Mouse (Mus musculus) lung, embryonic 15.5 days (tissue): Measurements from ENCODE around the gene S100a5. TPM values are rescaled to one million over a fixed set of nuclear protein-coding genes. Genes with fewer than 3 reads are reported as not detected.

Experiments
- ATAC-seq: fragments of 200-750 bp; cut with Nextera tagmentation; 2 replicates; pipeline ENCODE4 v1.8.0; 2017; ENCODE audit warnings: moderate number of reproducible peaks, borderline replicate concordance; ENCODE audit not compliant: low FRiP score, low TSS enrichment; ENCODE audit errors: extremely low read depth
- H3K27ac ChIP-seq: fragments of 300-500 bp; sonication (generic); 2 replicates; pipeline ENCODE4 v1.5.1; 2015; ENCODE audit warnings: moderate library complexity, mild to moderate bottlenecking, inconsistent platforms
- H3K27me3 ChIP-seq: fragments of 300-500 bp; sonication (generic); 2 replicates; pipeline ENCODE4 v1.6.1; 2015; ENCODE audit warnings: inconsistent platforms
- H3K36me3 ChIP-seq: fragments of 300-500 bp; sonication (generic); 2 replicates; pipeline ENCODE4 v1.6.1; 2015; ENCODE audit warnings: inconsistent platforms
- H3K4me1 ChIP-seq: fragments of 300-500 bp; sonication (generic); 2 replicates; pipeline ENCODE4 v1.6.1; 2015; ENCODE audit warnings: inconsistent platforms
- H3K4me2 ChIP-seq: fragments of 300-500 bp; sonication (generic); 2 replicates; pipeline ENCODE4 v1.6.1; 2015; ENCODE audit warnings: inconsistent platforms, mild to moderate bottlenecking, moderate library complexity
- H3K4me3 ChIP-seq: fragments of 300-500 bp; sonication (generic); 2 replicates; pipeline ENCODE4 v1.5.1; 2015; ENCODE audit warnings: mild to moderate bottlenecking, inconsistent platforms
- H3K9ac ChIP-seq: fragments of 300-500 bp; sonication (generic); 2 replicates; pipeline ENCODE4 v1.6.1; 2015; ENCODE audit warnings: inconsistent platforms
- H3K9me3 ChIP-seq: fragments of 300-500 bp; sonication (generic); 2 replicates; pipeline ENCODE4 v1.6.1; 2016; ENCODE audit warnings: inconsistent platforms
- WGBS: fragments of 180-500 bp; shearing (Covaris S2); methylation state at CpG from one replicate; pipeline ENCODE4 v1.1.7; 2015; 5-methylcytosine and 5-hydroxymethylcytosine counted together
- polyA plus RNA-seq: library from polyadenylated mRNA; unstranded; fragments of >200 nt; fragmentation: Nextera tagmentation; extraction: Ambion mirVana; gene quantifications from 2 replicates; pipeline ENCODE4 v1.2.1, GENCODE M21; 2015

Gene S100a5
- polyA plus RNA-seq, 1 experiment from 2014 or later = not detected

DNA sequence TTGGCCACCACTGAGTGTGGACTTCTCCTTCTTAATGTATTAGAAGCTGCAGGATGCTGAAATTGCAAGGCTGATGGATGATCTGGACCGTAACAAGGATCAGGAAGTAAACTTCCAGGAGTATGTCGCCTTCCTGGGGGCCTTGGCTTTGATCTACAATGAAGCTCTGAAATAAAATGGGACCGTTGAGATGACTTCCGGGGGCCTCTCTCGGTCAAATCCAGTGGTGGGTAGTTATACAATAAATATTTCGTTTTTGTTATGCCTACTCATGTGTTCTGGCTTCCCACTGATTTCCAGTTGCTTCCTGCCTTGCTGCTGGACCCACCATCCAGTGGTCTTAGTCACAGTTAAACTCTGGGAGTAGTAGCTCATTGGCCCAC is 5.8 kb downstream of the S100a5 start:
- Histone ChIP-seq H3K4me3 (no peak overlapping the region), H3K36me3 (no peaks in the 10 kb centered on the region), H3K4me1 (peaks cover 20% of the 10 kb centered on the region), H3K27me3 (no peaks in the 10 kb centered on the region), H3K9ac (no peak overlapping the region), H3K27ac (0 out of 2 replicates have a peak overlapping the region, but pooled peaks have one; percentile 51), H3K9me3 (no peaks in the 10 kb centered on the region), H3K4me2 (peak overlapping the region; percentile 77)
- no peak for ATAC-seq
- 83% methylated on average over 6 of the region's 6 CpGs for WGBS

DNA sequence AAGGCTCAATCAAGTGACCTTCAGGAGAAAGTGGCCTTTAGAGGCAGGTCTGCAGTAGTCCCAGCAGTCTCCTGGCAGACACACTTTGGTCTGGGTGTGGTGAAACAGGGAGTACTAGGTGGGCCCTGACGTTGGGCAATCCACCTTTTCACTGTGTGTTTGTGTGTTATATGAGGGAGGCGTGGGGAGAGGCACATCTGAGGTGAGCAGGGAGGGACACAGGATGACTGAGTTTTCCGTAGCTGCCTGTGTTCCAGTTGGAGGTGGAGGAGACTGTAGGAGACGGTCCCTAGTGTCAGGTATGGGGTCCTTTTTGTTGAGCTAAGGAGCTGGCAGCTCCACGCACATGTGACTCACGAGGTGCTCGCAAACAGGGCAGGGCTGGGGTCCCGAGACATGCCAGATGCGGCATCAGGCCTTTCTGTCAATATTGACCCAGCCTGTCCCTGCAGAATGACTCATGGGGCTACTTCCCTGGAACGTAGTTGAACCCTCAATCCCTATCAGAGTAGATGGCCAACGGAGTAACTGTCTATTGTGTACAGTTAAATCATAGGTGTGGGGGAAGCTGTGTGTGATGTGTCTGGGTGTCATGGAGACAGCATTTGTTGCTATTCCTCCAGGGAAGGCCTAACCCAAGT is 6.4 kb downstream of the S100a5 start:
- Histone ChIP-seq H3K4me1 (peaks cover 20% of the 10 kb centered on the region), H3K4me2 (peak overlapping the region; percentile 77), H3K36me3 (no peaks in the 10 kb centered on the region), H3K27me3 (no peaks in the 10 kb centered on the region), H3K9ac (no peak overlapping the region), H3K9me3 (no peaks in the 10 kb centered on the region), H3K4me3 (no peak overlapping the region), H3K27ac (peak overlapping the region; percentile 51)
- 0 out of 2 replicates have a peak, but pooled peaks have one; percentile 17 for ATAC-seq
- WGBS = 61% methylated on average over 11 of the region's 11 CpGs

DNA sequence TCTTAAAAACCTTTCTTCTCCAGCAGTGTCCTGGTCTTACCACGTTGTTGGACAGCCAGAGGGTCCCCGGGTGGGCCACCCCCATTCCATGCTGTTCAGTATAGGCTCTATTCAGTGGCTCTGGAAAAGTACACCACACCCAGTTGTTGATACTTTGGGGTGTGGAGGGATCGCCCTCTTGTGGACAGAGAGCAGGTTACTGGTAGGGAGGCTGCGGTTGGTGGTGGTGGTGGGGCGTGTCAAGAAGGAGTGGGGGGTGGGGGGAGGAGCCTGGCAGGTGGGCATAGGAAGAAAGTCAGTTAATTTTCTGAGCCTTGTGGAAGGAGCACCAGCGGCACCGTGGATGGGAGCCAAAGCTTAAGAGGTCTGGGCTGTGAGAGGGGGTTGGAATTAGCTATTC is 7.1 kb downstream of the S100a5 start:
- WGBS = 7% methylated on average over 7 of the region's 7 CpGs
- Histone ChIP-seq H3K4me3 (no peak overlapping the region), H3K27ac (peak overlapping the region; percentile 51), H3K4me1 (peaks cover 20% of the 10 kb centered on the region), H3K9me3 (no peaks in the 10 kb centered on the region), H3K27me3 (no peaks in the 10 kb centered on the region), H3K36me3 (no peaks in the 10 kb centered on the region), H3K4me2 (peak overlapping the region; percentile 77), H3K9ac (no peak overlapping the region)
- ATAC-seq = peak; percentile 77

DNA sequence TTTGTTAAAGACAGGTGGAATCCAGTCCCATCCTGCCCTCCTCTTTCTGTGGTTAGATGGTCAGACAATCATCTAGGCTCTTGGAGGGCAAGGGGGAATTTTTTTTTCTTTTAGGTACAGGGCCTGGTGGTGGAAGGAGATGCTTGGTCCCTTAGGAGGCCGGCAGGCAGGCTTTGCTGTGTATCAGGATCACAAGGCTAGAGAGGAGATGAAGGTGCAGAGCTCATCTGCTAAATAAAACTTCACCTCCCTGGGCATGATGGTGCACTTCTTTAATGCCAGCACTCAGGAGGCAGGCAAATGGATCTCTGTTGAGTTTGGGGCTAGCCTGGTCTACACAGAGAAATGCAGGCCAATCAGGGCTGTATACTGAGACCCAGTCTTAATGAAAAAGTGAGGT is 7.6 kb downstream of the S100a5 start:
- Histone ChIP-seq H3K9me3 (no peaks in the 10 kb centered on the region), H3K27me3 (no peaks in the 10 kb centered on the region), H3K4me1 (peaks cover 20% of the 10 kb centered on the region), H3K4me3 (no peak overlapping the region), H3K4me2 (no peak overlapping the region; the same call in 1 of the 2 replicates), H3K9ac (no peak overlapping the region), H3K36me3 (no peaks in the 10 kb centered on the region), H3K27ac (peak overlapping the region; percentile 48; the same call in 1 of the 2 replicates)
- 50% methylated on average over 1 of the region's 1 CpGs for WGBS
- no peak for ATAC-seq

DNA sequence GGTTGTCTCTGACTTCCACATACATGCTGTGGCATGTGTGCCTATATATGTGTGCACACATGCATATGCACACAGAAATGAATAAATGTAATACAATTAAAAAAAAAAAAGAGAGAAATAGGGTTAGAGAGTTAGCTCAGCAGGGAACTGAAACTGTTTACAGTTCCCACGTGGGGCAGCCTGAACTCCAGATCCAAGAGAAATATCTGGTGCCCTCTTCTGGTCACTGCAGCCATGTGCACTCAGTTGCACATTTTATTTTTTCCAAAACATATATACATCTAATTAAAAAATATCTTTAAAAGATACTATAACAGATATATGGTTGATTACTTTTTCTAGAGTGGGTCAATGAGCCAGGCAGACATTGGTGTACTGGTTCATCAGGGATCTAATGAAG is 9.3 kb downstream of the S100a5 start:
- ATAC-seq = no peak
- Histone ChIP-seq H3K36me3 (no peaks in the 10 kb centered on the region), H3K4me2 (no peak overlapping the region), H3K27me3 (no peaks in the 10 kb centered on the region), H3K27ac (no peak overlapping the region), H3K4me3 (no peak overlapping the region), H3K9me3 (no peaks in the 10 kb centered on the region), H3K4me1 (peaks cover 20% of the 10 kb centered on the region), H3K9ac (no peak overlapping the region)
- WGBS = 24% methylated on average over 1 of the region's 1 CpGs

DNA sequence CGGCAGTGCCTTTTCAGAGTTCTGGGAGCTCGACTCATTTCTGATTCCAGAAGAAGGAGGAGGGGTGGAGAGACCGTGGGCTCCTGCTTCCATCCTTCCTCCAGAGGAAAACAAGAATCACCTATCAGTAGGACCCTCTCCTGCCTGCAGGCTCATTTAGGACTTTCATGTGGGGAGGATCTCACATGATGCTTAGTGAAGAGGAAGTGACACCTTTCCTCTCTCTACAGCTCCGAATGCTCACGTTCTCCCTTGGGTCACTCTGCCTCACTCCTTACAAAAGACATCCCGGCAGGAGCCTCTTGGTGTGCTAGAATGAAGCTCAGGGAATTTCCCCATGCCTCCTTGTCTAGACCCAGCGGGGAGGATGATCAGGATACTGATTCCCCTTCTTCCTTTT is 13.2 kb downstream of the S100a5 start:
- Histone ChIP-seq H3K27ac (no peak overlapping the region), H3K36me3 (no peaks in the 10 kb centered on the region), H3K4me3 (no peak overlapping the region), H3K4me1 (peaks cover 17% of the 10 kb centered on the region), H3K9ac (no peak overlapping the region), H3K27me3 (no peaks in the 10 kb centered on the region), H3K4me2 (no peak overlapping the region), H3K9me3 (no peaks in the 10 kb centered on the region)
- 30% methylated on average over 7 of the region's 7 CpGs for WGBS
- ATAC-seq = no peak

DNA sequence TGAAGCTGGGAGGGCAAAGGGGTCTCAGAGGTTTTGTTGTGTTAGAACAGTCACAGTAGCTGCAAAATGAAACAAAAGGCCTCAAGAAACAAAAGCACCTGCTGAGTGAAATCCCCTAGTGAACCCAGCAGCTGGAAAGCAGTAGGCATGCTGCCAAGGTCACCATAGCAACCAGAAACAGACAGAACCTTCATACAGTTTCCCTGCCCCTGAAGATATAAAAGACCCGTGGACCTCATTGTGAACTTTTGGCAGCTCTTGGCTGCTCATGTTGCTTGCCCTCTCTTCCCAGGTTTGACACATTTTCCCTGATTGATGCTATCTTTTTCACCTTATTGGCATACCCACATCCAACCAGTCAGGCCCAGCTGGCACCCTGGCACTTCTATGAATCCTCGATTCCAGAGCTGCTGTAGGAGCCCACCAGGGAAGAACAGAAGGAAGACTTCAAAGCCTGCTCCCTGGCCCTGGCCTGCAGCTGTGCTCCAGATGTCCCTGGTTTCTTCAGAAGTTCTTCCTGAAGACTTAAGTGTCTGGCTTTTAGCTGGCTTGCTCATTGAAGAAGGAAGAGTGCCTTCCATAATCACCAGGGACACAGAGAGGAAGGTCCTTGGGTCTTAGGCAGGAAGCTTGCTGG is 15.2 kb downstream of the S100a5 start:
- Histone ChIP-seq H3K4me1 (peaks cover 17% of the 10 kb centered on the region), H3K9me3 (no peaks in the 10 kb centered on the region), H3K4me3 (no peak overlapping the region), H3K27ac (peak overlapping the region; percentile 53), H3K27me3 (no peaks in the 10 kb centered on the region), H3K4me2 (no peak overlapping the region), H3K9ac (no peak overlapping the region), H3K36me3 (no peaks in the 10 kb centered on the region)
- peak; percentile 46; the same call in 1 of the 2 replicates for ATAC-seq
- 18% methylated on average over 2 of the region's 2 CpGs for WGBS

DNA sequence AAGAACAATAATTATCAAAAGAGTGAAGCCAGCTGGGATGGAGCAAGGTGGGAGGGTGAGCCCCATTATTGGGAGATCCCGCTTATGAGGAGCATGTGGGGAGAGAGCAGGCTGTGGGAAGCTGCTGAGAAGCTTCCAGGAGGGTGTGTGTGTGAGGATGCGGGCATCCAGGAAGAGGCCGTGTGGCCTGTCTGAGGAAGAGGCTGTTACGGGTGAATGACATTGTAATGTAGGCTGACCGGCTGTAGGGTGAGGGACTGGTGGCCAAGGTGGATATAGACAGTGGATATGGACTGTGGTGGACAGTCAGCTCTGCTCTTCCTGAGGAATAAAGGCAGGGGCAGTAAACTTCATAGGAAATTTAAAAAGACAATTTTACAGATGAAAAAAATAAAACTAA is 17.2 kb downstream of the S100a5 start:
- Histone ChIP-seq H3K4me3 (no peak overlapping the region), H3K4me2 (no peak overlapping the region), H3K9me3 (no peaks in the 10 kb centered on the region), H3K27me3 (no peaks in the 10 kb centered on the region), H3K27ac (peak overlapping the region; percentile 83), H3K9ac (no peak overlapping the region), H3K36me3 (no peaks in the 10 kb centered on the region), H3K4me1 (peaks cover 17% of the 10 kb centered on the region)
- WGBS = 70% methylated on average over 5 of the region's 5 CpGs
- no peak for ATAC-seq

DNA sequence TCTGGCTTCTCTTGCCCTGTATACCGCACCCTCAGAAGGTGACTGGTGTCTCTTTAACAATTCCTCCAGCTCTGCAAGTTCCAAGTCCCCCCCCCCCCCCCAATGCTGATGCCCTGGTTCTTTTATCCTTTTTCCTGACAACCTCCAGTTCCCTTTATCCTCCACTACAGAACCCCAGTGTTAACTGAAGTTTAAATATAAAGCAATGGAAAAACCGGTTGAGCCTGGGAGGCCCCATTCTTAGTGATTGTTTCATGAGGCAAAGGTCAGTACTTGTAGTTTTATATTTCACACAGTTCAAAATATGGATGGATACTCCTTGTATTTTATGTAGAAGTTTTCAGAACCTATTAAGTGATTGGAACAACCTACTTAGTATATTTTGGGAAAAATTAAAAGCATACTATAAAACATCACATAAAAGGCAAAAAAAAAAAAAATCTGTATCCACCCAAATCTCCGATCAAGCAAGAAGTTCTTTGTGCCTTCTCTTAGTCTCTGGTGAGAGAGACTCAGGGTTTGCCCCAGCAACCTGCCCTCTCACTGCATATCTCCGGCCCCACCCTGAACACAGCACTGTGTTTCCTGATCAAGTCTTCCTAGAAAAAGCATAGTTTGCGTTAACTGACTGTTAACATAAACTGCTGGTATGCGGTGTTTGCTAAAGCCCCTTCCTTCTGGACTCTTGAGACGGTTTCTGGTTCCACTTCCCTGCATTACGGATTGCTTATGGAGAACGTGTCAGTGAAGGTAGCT is 18.1 kb downstream of the S100a5 start:
- H3K9me3 ChIP-seq = no peaks in the 10 kb centered on the region
- H3K27me3 ChIP-seq = no peaks in the 10 kb centered on the region
- H3K4me3 ChIP-seq = no peak overlapping the region
- H3K27ac ChIP-seq = peak overlapping the region; percentile 83
- peaks cover 17% of the 10 kb centered on the region for H3K4me1 ChIP-seq
- 36% methylated on average over 9 of the region's 9 CpGs for WGBS
- no peaks in the 10 kb centered on the region for H3K36me3 ChIP-seq
- no peak overlapping the region for H3K9ac ChIP-seq
- peak; percentile 19; the same call in 1 of the 2 replicates for ATAC-seq
- H3K4me2 ChIP-seq = no peak overlapping the region

DNA sequence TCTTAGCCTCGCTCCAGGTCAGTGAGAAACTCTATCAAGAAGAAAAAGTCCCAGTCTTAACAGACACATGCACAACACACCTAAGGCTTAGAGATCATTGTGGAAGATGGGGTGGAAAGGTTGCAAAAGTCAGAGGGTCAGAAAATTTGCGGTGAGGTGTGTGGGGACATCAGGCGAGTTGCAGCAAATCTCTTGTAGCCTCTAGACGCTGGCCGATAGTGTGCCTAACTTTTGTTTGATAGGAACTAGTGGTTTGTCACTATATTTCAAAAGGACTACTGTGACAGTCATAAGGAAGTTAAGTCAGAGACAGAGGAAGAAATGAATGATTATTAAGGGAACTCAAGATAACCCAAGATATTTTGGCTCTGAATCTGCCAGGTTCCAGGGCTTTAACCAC is 19.0 kb downstream of the S100a5 start:
- H3K4me1 ChIP-seq = peaks cover 17% of the 10 kb centered on the region
- 81% methylated on average over 5 of the region's 5 CpGs for WGBS
- H3K4me2 ChIP-seq = no peak overlapping the region
- H3K9me3 ChIP-seq = no peaks in the 10 kb centered on the region
- no peaks in the 10 kb centered on the region for H3K36me3 ChIP-seq
- ATAC-seq = no peak
- no peak overlapping the region for H3K9ac ChIP-seq
- peak overlapping the region; percentile 80 for H3K27ac ChIP-seq
- no peak overlapping the region for H3K4me3 ChIP-seq
- H3K27me3 ChIP-seq = no peaks in the 10 kb centered on the region

DNA sequence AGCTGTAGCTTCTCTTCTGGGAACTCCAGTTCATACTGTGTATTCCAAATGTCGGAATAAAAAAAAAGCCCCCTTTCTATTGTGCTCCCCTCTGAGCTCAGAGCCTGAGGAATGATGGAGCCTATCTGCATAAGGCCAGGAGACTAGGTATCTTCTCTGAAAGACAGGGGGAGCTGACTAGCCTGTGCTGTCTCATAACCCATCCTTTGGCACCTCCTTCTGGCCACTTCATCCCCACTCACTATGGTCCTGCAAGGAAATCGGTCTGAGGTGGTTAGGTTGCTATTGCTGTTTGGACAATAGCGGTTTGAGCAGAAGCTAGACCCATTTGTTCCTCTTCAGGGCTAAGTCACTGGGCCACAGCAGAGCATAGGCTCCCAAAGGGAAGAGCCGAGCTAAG is 19.5 kb downstream of the S100a5 start:
- Histone ChIP-seq H3K4me3 (no peak overlapping the region), H3K4me1 (peaks cover 16% of the 10 kb centered on the region), H3K27ac (no peak overlapping the region), H3K9me3 (no peaks in the 10 kb centered on the region), H3K27me3 (no peaks in the 10 kb centered on the region), H3K4me2 (no peak overlapping the region), H3K9ac (no peak overlapping the region), H3K36me3 (no peaks in the 10 kb centered on the region)
- no peak for ATAC-seq
- whole genome bisulfite sequencing = 58% methylated on average over 4 of the region's 4 CpGs

DNA sequence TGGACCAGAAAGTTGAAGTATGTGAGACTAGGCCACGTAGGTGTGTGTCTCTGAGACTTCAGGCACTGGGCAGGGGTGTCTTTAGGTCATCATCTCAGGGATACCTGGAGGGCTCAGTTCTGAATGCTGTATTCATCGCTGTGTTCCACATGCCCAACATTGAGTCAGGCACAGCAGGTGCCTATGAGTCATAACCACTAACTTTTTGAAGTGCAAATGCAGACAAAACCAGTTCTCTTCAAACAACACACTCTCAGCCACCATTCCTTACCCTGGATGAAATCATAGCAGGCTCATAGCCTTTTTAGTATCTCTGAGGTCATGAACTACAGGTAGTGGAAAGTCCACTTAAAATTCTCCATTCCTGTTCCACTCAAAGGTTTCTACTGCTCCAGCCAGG is 21.0 kb downstream of the S100a5 start:
- ATAC-seq = no peak
- H3K36me3 ChIP-seq = no peaks in the 10 kb centered on the region
- 60% methylated on average over 2 of the region's 2 CpGs for WGBS

More for the DNA sequence above, 21.0 kb downstream of the S100a5 start:
- no peak overlapping the region for H3K9ac ChIP-seq
- H3K4me3 ChIP-seq = no peak overlapping the region
- no peak overlapping the region for H3K27ac ChIP-seq
- no peak overlapping the region for H3K4me2 ChIP-seq
- H3K27me3 ChIP-seq = no peaks in the 10 kb centered on the region
- peaks cover 1% of the 10 kb centered on the region; the same call in 1 of the 2 replicates for H3K4me1 ChIP-seq
- no peaks in the 10 kb centered on the region for H3K9me3 ChIP-seq
